Mouse (Mus musculus): ENCODE measurements at regions not wholly inside any gene's neighbourhood (a gene's known extent, or its start where the extent isn't known, plus 50 kb on each side); places are given as distances from the start of the nearest gene placed in this dataset.
A peak's percentile ranks its signal among the peaks of the same experiment; 100 is the strongest.

GRCm38 (mm10) chr14:76295411-76296169 is 119.2 kb upstream of the Tsc22d1 start:
- DNase-seq (ENCODE audit: low spot score in 2 of 2): no peak

GRCm38 (mm10) chr14:76297864-76298263 is 116.9 kb upstream of the Tsc22d1 start:
- DNase-seq (ENCODE audit: low spot score in 2 of 2): no peak

- DNase-seq (ENCODE audit: low spot score in 2 of 2): no peak
Measured at GRCm38 (mm10) chr14:76302322-76302991, 112.3 kb upstream of the Tsc22d1 start.

- no peak for DNase-seq (ENCODE audit: low spot score in 2 of 2)
Measured at GRCm38 (mm10) chr14:76307603-76308002, 107.2 kb upstream of the Tsc22d1 start.

GRCm38 (mm10) chr14:76308188-76308812 is 106.5 kb upstream of the Tsc22d1 start:
- no peak for DNase-seq (ENCODE audit: low spot score in 2 of 2)

- DNase-seq (ENCODE audit: low spot score in 2 of 2): no peak
Measured at GRCm38 (mm10) chr14:76309606-76310005, 105.2 kb upstream of the Tsc22d1 start.

GRCm38 (mm10) chr14:76310278-76310677 is 104.5 kb upstream of the Tsc22d1 start:
- DNase-seq (ENCODE audit: low spot score in 2 of 2): peak; percentile 69 to 88

GRCm38 (mm10) chr14:76313424-76314190 is 101.2 kb upstream of the Tsc22d1 start:
- no peak for DNase-seq (ENCODE audit: low spot score in 2 of 2)

GRCm38 (mm10) chr14:76318438-76318837 is 96.3 kb upstream of the Tsc22d1 start:
- peak in 1 of 2 experiments; percentile 33 for DNase-seq (ENCODE audit: low spot score in 2 of 2)

- DNase-seq (ENCODE audit: low spot score in 2 of 2): no peak
Measured at GRCm38 (mm10) chr14:76324246-76324645, 90.5 kb upstream of the Tsc22d1 start.

- no peak for DNase-seq (ENCODE audit: low spot score in 2 of 2)
Measured at GRCm38 (mm10) chr14:76329983-76330382, 84.8 kb upstream of the Tsc22d1 start.

GRCm38 (mm10) chr14:76331497-76332335 is 83.0 kb upstream of the Tsc22d1 start:
- no peak for DNase-seq (ENCODE audit: low spot score in 2 of 2)

GRCm38 (mm10) chr14:76332336-76332703 is 82.4 kb upstream of the Tsc22d1 start:
- no peak for DNase-seq (ENCODE audit: low spot score in 2 of 2)

GRCm38 (mm10) chr14:76340789-76341188 is 74.0 kb upstream of the Tsc22d1 start:
- no peak for DNase-seq (ENCODE audit: low spot score in 2 of 2)

GRCm38 (mm10) chr14:76341226-76341625 is 73.5 kb upstream of the Tsc22d1 start:
- no peak for DNase-seq (ENCODE audit: low spot score in 2 of 2)

- no peak for DNase-seq (ENCODE audit: low spot score in 2 of 2)
Measured at GRCm38 (mm10) chr14:76351856-76352255, 62.9 kb upstream of the Tsc22d1 start.

GRCm38 (mm10) chr14:76356161-76356560 is 58.6 kb upstream of the Tsc22d1 start:
- no peak for DNase-seq (ENCODE audit: low spot score in 2 of 2)

GRCm38 (mm10) chr14:76359837-76360410 is 54.8 kb upstream of the Tsc22d1 start:
- DNase-seq (ENCODE audit: low spot score in 2 of 2): no peak

- no peak for DNase-seq (ENCODE audit: low spot score in 2 of 2)
Measured at GRCm38 (mm10) chr14:76364034-76364433, 50.7 kb upstream of the Tsc22d1 start.

All from gastrocnemius, postnatal 4 days (tissue).